Mouse (Mus musculus): Measurements from ENCODE around the gene Cnnm2. TPM values are rescaled to one million over a fixed set of nuclear protein-coding genes. Genes with fewer than 3 reads are reported as not detected.

The Cnnm2 gene
- total RNA-seq, 2 experiments from 2014 or later = 33.3 to 33.9 TPM

DNA sequence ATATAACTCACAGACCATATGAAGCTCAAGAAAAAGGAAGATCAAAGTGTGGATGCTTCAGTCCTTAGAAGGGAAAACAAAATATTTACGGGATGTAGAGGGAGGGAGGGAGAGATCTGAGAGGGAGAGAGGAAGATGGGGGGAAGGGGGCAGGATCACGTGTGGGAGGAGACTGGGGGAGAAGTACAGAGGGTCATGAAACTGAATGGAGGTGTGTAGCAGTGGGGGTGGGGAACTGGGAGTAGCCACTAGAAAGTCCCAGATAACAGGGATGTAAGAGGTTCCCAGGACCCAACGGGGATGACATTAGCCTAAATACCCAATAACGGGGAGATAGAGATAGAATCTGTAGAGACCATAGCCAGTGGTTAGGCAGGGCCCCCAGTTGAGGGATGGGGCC lies 73.9 kb downstream of the Cnnm2 start:
- intact Hi-C loops (cut with DNase I) = no loop called here
- no peak for DNase-seq (ENCODE audit: low spot score in 2 of 2)

GRCm38 (mm10) chr19:46836085-46836484 lies 74.7 kb downstream of the Cnnm2 start:
- intact Hi-C loops (cut with DNase I) = no loop called here

GRCm38 (mm10) chr19:46837290-46838079 lies 76.1 kb downstream of the Cnnm2 start:
- DNase-seq (ENCODE audit: low spot score in 2 of 2) = no peak
- intact Hi-C loops (cut with DNase I) = no loop called here

More at GRCm38 (mm10) chr19:46836085-46836484, 74.7 kb downstream of the Cnnm2 start:
- DNase-seq (ENCODE audit: low spot score in 2 of 2) = no peak

GRCm38 (mm10) chr19:46841016-46841415 lies 79.6 kb downstream of the Cnnm2 start:
- intact Hi-C loops (cut with DNase I) = no loop called here
- DNase-seq (ENCODE audit: low spot score in 2 of 2) = no peak

- no peak for DNase-seq (ENCODE audit: low spot score in 2 of 2)
- intact Hi-C loops (cut with DNase I) = no loop called here
Measured at GRCm38 (mm10) chr19:46843030-46843429, 81.6 kb downstream of the Cnnm2 start.

DNA sequence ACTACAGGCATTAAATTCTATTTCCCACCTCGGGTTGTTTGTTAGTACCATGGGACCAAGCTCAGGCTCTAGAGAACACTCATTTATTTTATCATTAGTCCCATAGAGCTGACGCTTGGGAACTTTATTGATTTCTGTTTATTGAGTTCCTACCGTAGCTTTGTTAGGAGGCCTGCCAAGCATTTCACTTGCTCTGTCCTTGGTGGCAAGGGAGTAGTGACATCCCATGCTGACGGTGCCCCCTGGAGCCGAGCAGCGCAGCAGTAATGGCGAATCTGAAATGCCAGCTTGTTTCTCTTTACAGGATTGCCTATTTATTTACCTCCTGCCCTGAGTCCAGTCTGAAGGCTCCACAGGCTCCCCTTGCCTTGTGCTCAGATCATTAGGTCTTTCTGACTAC lies 84.7 kb downstream of the Cnnm2 start:
- DNase-seq (ENCODE audit: low spot score in 2 of 2) = no peak
- intact Hi-C loops (cut with DNase I) = no loop called here

DNA sequence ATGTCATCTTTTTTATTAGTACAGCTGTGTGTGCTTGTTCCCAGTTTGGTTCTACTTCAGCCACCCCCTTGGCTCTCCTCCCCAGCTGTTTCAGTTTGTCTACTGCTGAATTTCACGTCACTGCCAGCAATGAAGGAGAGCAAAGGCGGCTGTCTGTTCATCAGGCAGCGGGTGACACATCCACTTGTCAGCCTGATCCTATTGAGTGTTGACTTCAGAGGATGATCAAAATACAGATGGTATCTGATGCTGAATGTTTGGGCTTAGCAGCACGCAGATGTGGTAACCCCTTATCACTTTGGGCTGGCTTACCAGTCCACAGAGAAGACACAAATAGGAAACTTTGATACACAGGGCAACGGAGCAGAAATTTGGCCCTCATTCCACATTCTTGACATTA lies 85.1 kb downstream of the Cnnm2 start:
- no peak for DNase-seq (ENCODE audit: low spot score in 2 of 2)
- intact Hi-C loops (cut with DNase I) = no loop called here

- no peak for DNase-seq (ENCODE audit: low spot score in 2 of 2)
- intact Hi-C loops (cut with DNase I) = no loop called here
Measured at GRCm38 (mm10) chr19:46848381-46849268, 87.2 kb downstream of the Cnnm2 start.

- intact Hi-C loops (cut with DNase I) = no loop called here
- no peak for DNase-seq (ENCODE audit: low spot score in 2 of 2)
Measured at GRCm38 (mm10) chr19:46849443-46849997, 88.1 kb downstream of the Cnnm2 start.

- intact Hi-C loops (cut with DNase I) = no loop called here
- no peak for DNase-seq (ENCODE audit: low spot score in 2 of 2)
Measured at GRCm38 (mm10) chr19:46856232-46856631, 94.8 kb downstream of the Cnnm2 start.

GRCm38 (mm10) chr19:46856780-46857179 lies 95.4 kb downstream of the Cnnm2 start:
- intact Hi-C loops (cut with DNase I) = no loop called here
- DNase-seq (ENCODE audit: low spot score in 2 of 2) = no peak

DNA sequence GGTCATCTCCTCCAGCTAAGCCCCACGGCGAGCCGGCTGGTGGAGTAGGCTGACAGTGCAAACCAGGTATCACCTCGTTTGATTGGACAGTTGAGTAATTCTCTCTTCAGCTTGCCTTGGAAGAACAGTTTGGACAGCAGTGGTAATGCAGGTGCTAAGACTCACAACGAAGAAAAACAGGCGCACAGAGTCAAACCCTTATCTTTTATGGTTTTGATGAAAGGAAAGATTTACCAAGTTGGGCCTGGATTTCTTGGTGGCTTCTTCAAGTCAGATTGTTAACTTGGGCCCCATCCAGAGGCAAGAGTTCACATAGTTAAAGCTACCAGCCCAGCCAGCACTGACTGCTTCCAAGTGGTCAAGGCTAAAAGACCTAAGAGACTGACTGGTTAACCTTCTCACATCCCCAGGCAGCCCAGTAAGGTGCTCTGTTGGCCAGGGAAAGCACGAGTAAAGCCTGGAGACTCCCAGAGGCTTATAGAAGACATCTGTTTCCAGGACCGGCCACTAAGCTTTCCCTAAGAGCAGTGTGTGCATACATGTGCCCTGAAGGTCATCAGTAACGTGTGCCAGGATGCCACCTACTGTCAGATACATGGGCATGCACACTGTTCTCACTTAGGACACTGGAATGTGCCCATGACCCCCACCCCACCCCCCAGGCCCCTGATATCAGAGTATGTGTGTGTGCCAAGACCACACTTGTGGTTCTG lies 96.0 kb downstream of the Cnnm2 start:
- DNase-seq (ENCODE audit: low spot score in 2 of 2) = no peak
- intact Hi-C loops (cut with DNase I) = no loop called here

- no peak for DNase-seq (ENCODE audit: low spot score in 2 of 2)
- intact Hi-C loops (cut with DNase I) = no loop called here
Measured at GRCm38 (mm10) chr19:46858200-46858599, 96.8 kb downstream of the Cnnm2 start.

DNA sequence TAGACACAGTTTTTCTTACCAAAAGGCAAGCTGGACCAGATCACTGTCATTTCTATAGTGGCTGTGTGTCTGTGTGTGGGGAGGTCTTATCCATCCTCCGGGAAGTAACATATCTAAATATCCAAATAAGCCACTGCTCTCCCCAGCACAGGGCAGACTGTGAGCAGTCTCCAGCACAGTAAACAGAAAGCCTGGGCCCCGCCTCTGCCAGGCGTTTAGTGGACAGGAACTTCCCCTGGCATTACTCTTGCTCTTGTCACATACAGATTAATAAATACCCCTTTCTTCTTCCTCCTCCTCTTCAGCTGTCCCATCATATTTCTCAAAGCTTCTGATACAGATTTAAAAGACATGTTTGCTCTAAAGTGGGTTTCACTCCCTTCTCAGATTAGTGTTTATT lies 101.2 kb downstream of the Cnnm2 start:
- intact Hi-C loops (cut with DNase I) = no loop called here
- DNase-seq (ENCODE audit: low spot score in 2 of 2) = no peak

DNA sequence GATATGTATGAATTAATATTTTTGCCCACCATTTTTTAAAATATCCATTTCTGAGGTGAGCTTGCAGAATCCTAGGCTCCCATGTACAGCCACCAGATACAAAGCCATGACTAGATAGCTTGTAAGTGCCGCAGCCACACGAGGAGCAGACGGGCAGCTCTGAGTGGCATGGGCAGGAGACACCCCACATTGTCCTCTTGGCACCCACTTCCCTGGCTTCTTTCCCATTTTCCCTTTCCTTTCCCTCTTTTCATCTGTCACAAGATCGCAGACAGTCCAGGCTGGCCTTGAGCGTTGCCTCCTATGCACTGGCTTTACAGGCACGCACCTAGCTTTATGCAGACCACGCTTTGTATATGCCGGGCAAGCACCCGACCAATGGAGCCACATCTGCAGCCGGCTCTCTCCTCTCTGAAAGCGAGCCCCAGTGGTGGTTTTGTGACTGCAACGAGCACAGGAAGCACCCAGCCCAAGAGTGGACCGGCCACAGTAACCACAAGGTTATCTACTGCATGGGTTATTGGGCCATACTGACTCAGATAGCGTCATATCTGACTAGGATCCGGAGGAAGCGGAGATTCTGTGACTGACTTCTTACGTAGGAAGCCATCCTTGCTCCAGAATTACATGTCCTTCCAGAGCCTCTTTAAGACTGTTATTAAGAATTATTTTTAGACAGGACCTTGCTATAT lies 102.0 kb downstream of the Cnnm2 start:
- no peak for DNase-seq (ENCODE audit: low spot score in 2 of 2)
- intact Hi-C loops (cut with DNase I) = no loop called here

- DNase-seq (ENCODE audit: low spot score in 2 of 2) = no peak
- intact Hi-C loops (cut with DNase I) = no loop called here
Measured at GRCm38 (mm10) chr19:46864079-46864478, 102.7 kb downstream of the Cnnm2 start.

GRCm38 (mm10) chr19:46864731-46865331 lies 103.4 kb downstream of the Cnnm2 start:
- DNase-seq (ENCODE audit: low spot score in 2 of 2) = no peak
- intact Hi-C loops (cut with DNase I) = loop anchor here (5.0 kb wide), 1 partner anchor 273 kb away; no protein-coding TSS in a partner anchor

GRCm38 (mm10) chr19:46865381-46865780 lies 104.0 kb downstream of the Cnnm2 start:
- intact Hi-C loops (cut with DNase I) = loop anchor here (5.0 kb wide), 1 partner anchor 273 kb away; no protein-coding TSS in a partner anchor
- DNase-seq (ENCODE audit: low spot score in 2 of 2) = no peak

- no peak for DNase-seq (ENCODE audit: low spot score in 2 of 2)
- intact Hi-C loops (cut with DNase I) = loop anchor here (1.0 to 5.0 kb wide), 3 partner anchors 109 to 277 kb away; no protein-coding TSS in a partner anchor
Measured at GRCm38 (mm10) chr19:46869049-46869448, 107.7 kb downstream of the Cnnm2 start.

Data from left cerebral cortex, postnatal 25 days (tissue).